Mouse (Mus musculus) liver, adult 2 months (tissue): Measurements from ENCODE around the gene Plet1. TPM values are rescaled to one million over a fixed set of nuclear protein-coding genes. Genes with fewer than 3 reads are reported as not detected.

Source experiments
- DNase-seq: peaks from one replicate; pipeline ENCODE4 v3.0.0-alpha.2; 2011; ENCODE audit warnings: low read depth, low spot score; ENCODE audit errors: extremely low read depth
- H3K27ac ChIP-seq: fragments of 200-500 bp; replicated peaks from 2 replicates; pipeline ENCODE4 v1.5.1; 2012; ENCODE audit warnings: low read depth, mild to moderate bottlenecking, control low read depth, inconsistent platforms, low read length; ENCODE audit not compliant: insufficient read depth
- H3K27me3 ChIP-seq: fragments of 200-500 bp; 2 replicates; pipeline ENCODE4 v1.6.1; 2012; ENCODE audit warnings: mild to moderate bottlenecking, moderate library complexity, low read length, inconsistent platforms; ENCODE audit not compliant: control insufficient read depth, insufficient read depth
- H3K36me3 ChIP-seq: fragments of 200-500 bp; 2 replicates; pipeline ENCODE4 v1.6.1; 2012; ENCODE audit warnings: low read length, inconsistent platforms; ENCODE audit not compliant: control insufficient read depth, insufficient read depth
- H3K4me1 ChIP-seq: fragments of 200-500 bp; 2 replicates; pipeline ENCODE4 v1.6.1; 2011; ENCODE audit warnings: low read length; ENCODE audit not compliant: control insufficient read depth, insufficient read depth
- H3K4me3 ChIP-seq: fragments of 200-500 bp; 2 replicates; pipeline ENCODE4 v1.5.1; 2011; ENCODE audit warnings: low read depth, mild to moderate bottlenecking, control low read depth, low read length, moderate library complexity; ENCODE audit not compliant: insufficient read depth
- H3K79me2 ChIP-seq: fragments of 200-500 bp; 2 replicates; pipeline ENCODE4 v1.6.1; 2012; ENCODE audit warnings: inconsistent platforms, mild to moderate bottlenecking, low read length, moderate library complexity; ENCODE audit not compliant: control insufficient read depth, insufficient read depth
- H3K9ac ChIP-seq: fragments of 200-500 bp; 2 replicates; pipeline ENCODE4 v1.6.1; 2012; ENCODE audit warnings: low read depth, mild to moderate bottlenecking, control low read depth, inconsistent platforms, low read length
- CTCF ChIP-seq: fragments of 200-500 bp; IDR thresholded peaks from 2 replicates; pipeline ENCODE4 v1.5.1; 2011; ENCODE audit warnings: low read depth, low read length, control low read depth
- POLR2A ChIP-seq: fragments of 200-500 bp; IDR thresholded peaks from 2 replicates; pipeline ENCODE4 v1.6.1; 2011; ENCODE audit warnings: low read length, control low read depth; ENCODE audit not compliant: insufficient read depth; ENCODE audit errors: extremely low read depth
- WGBS: fragments of 180-500 bp; shearing (Covaris S2); methylation state at CpG from one replicate; pipeline ENCODE4 v1.1.7; 2018; 5-methylcytosine and 5-hydroxymethylcytosine counted together
- polyA plus RNA-seq: library from polyadenylated mRNA; depleted of rRNA; stranded (reverse); fragments of >200 nt; gene quantifications from 2 replicates; pipeline ENCODE4 v1.2.3, GENCODE M21; 2012; rRNA removed
- total RNA-seq: library from RNA; depleted of rRNA; stranded (reverse); fragments of >200 nt; gene quantifications from 2 replicates; pipeline ENCODE4 v1.2.3, GENCODE M21; 2014; rRNA removed

Gene Plet1
- total and polyA plus RNA-seq, 2 experiments: 0.37 to 0.86 TPM

DNA sequence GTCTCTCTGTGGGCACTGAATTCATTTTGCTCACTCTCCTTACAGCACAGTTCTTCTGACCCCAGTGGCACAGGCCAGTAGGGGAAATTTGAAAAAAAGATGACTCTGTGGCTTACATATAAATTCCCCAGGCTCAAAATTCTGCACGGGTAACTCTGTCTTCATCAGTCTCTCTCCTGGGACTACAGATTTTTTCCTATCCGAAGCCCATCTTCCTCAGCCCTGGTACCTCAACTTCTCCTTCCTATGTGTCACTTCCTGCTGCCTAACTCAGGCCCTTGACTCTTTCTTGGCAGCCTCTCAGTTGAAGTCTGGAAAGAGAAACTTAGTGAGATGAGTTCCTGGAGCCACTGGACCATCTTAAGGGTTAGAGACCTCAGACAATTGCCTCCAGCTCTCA is 59.2 kb downstream of the Plet1 start:
- Histone ChIP-seq H3K36me3 (peaks cover 8% of the 10 kb centered on the region), H3K27ac (peak overlapping the region; percentile 84)

DNA sequence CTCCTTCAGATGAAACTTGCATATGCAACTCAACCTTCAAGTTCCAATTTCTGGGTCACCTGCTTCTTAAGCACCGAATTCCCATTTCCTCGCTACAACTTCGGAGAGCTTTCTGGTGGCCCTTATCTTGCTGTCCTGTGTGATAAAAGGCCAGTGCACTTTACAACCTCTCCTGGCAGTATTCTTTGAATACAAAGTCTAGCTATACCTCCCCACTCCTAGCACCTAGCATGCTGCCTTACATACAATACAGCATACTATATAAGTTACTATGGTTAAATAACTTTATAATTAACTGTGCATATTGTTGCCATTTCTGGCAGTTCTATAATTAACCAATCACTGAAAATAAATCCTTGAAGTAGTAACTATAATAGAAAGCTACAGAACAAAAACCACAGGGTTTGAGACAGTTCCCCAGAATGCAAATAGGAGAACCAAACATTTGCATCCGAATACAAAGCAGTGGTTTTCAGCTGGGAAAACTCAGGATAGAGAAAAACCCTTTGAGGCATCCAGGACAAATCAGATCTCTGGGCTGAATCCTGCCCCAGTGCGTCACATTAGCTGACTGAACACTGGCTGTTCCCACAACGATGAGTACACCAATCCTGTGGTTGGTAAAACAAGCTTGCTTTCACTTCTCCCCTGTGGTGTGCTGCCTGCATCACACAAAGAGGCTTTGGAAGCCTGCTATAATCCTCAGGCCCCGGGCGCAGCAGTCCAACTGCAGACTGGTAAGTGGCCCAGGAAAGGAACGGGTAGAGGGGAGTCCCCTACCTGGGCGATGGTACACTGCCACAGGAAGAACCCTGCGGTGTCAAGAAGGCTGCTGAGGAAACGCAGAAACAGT is 60.1 kb downstream of the Plet1 start, which contains the start of gene Il18:
TSS of gene Il18 (plus strand) at position 587 of the 853 bp plus-strand sequence.
- TF ChIP-seq CTCF (no peak), POLR2A (0 out of 2 replicates have a peak, but pooled peaks have one; percentile 15)
- Histone ChIP-seq H3K9ac (peak within 1 kb of the TSS; percentile 70), H3K27me3 (no peaks in the 10 kb centered on the region), H3K79me2 (peaks cover 3% of the 10 kb centered on the region; the same call in 1 of the 2 replicates), H3K4me1 (peaks cover 16% of the 10 kb centered on the region), H3K36me3 (peaks cover 4% of the 10 kb centered on the region), H3K27ac (peak within 1 kb of the TSS; percentile 91), H3K4me3 (peak within 1 kb of the TSS; percentile 51)
- WGBS: 7% methylated on average over 12 of the region's 12 CpGs
- peak; percentile 83 for DNase-seq

More for the DNA sequence above, 59.2 kb downstream of the Plet1 start:
- peaks cover 3% of the 10 kb centered on the region; the same call in 1 of the 2 replicates for H3K79me2 ChIP-seq
- 71% methylated on average over 2 of the region's 2 CpGs for WGBS
- H3K4me3 ChIP-seq: no peak overlapping the region
- peaks cover 16% of the 10 kb centered on the region for H3K4me1 ChIP-seq
- no peak overlapping the region for H3K9ac ChIP-seq
- DNase-seq: peak; percentile 33
- no peaks in the 10 kb centered on the region for H3K27me3 ChIP-seq
- TF ChIP-seq POLR2A (no peak), CTCF (no peak)

DNA sequence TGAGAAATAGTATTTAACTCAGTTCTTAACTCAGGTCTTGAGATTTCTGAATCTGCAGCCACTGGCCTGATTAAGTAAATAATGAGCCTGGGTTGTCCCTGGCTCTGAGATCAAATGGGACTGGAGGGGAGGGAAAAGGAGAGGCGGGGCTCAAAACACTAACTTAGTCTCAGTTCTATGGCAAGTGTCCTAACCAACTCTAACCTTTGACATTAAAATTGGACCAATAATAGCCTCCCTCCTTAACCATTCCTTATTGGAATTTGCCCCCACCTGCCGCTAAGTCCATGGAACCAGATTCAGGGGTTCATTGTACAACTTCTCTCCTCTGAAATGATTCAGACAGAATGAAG is 60.7 kb downstream of the Plet1 start, which contains the start of gene Bco2:
TSS of gene Bco2 (minus strand) at position 88 of the 353 bp plus-strand sequence.
- Histone ChIP-seq H3K4me3 (peak within 1 kb of the TSS; percentile 51), H3K27me3 (no peaks in the 10 kb centered on the region), H3K27ac (peak within 1 kb of the TSS; percentile 91), H3K36me3 (peaks cover 1% of the 10 kb centered on the region), H3K4me1 (peaks cover 16% of the 10 kb centered on the region), H3K9ac (peak within 1 kb of the TSS; percentile 70), H3K79me2 (peaks cover 3% of the 10 kb centered on the region; the same call in 1 of the 2 replicates)
- peak; percentile 98 for DNase-seq
- no peak for TF ChIP-seq CTCF
- WGBS: 10% methylated on average over 2 of the region's 2 CpGs

Other genes with a start within 250 kb of the Plet1 start
- gene Rpl10-ps3, start 149.6 kb upstream of the Plet1 start, total RNA-seq: 81.7 and 91.5 TPM in 2 replicates
- gene Rpl10-ps3, start 149.6 kb upstream of the Plet1 start, polyA plus RNA-seq: 37.6 and 60.6 TPM in 2 replicates
- gene Pts, start 34.2 kb downstream of the Plet1 start, total RNA-seq: 82.9 and 103 TPM in 2 replicates
- gene Pts, start 34.2 kb downstream of the Plet1 start, polyA plus RNA-seq: 25.5 and 34.4 TPM in 2 replicates
- 27.1 and 32.8 TPM in 2 replicates for gene Il18, start 60.3 kb downstream of the Plet1 start, total RNA-seq
- gene Il18, start 60.3 kb downstream of the Plet1 start, polyA plus RNA-seq: 11.1 and 15.4 TPM in 2 replicates
- 18.7 and 24.3 TPM in 2 replicates for gene Bco2, start 60.7 kb downstream of the Plet1 start, total RNA-seq
- 6.0 and 8.8 TPM in 2 replicates for gene Bco2, start 60.7 kb downstream of the Plet1 start, polyA plus RNA-seq
- 0.20 and 0.55 TPM in 2 replicates for gene Tex12, start 66.8 kb downstream of the Plet1 start, total RNA-seq
- 0.16 TPM in 1 of 2 replicates, not detected in the other for gene Tex12, start 66.8 kb downstream of the Plet1 start, polyA plus RNA-seq
- gene Sdhd, start 109.3 kb downstream of the Plet1 start, total RNA-seq: 339 and 354 TPM in 2 replicates
- gene Sdhd, start 109.3 kb downstream of the Plet1 start, polyA plus RNA-seq: 363 and 441 TPM in 2 replicates
- 179 and 215 TPM in 2 replicates for gene Timm8b, start 109.4 kb downstream of the Plet1 start, total RNA-seq
- 63.0 and 81.3 TPM in 2 replicates for gene Timm8b, start 109.4 kb downstream of the Plet1 start, polyA plus RNA-seq
- 0.74 and 1.0 TPM in 2 replicates for gene Pih1d2, start 122.8 kb downstream of the Plet1 start, total RNA-seq
- gene Pih1d2, start 122.8 kb downstream of the Plet1 start, polyA plus RNA-seq: 0.24 and 0.47 TPM in 2 replicates
- gene Nkapd1, start 122.9 kb downstream of the Plet1 start, total RNA-seq: 4.0 and 5.8 TPM in 2 replicates
- gene Nkapd1, start 122.9 kb downstream of the Plet1 start, polyA plus RNA-seq: 2.6 and 2.8 TPM in 2 replicates
- 39.5 and 41.1 TPM in 2 replicates for gene Dlat, start 165.3 kb downstream of the Plet1 start, total RNA-seq
- gene Dlat, start 165.3 kb downstream of the Plet1 start, polyA plus RNA-seq: 20.9 and 25.5 TPM in 2 replicates
- 20.3 and 22.8 TPM in 2 replicates for gene Dixdc1, start 245.0 kb downstream of the Plet1 start, total RNA-seq
- gene Dixdc1, start 245.0 kb downstream of the Plet1 start, polyA plus RNA-seq: 3.7 and 4.6 TPM in 2 replicates